Mouse (Mus musculus) liver, embryonic 15.5 days (tissue): ENCODE measurements at regions not wholly inside any gene's neighbourhood (a gene's known extent, or its start where the extent isn't known, plus 50 kb on each side); places are given as distances from the start of the nearest gene placed in this dataset.

Source experiments
- ATAC-seq: fragments of 200-750 bp; cut with Nextera tagmentation; 2 replicates; pipeline ENCODE4 v1.8.0; 2017; ENCODE audit warnings: moderate number of reproducible peaks, mild to moderate bottlenecking, moderate library complexity; ENCODE audit not compliant: insufficient read depth
- H3K27ac ChIP-seq: fragments of 300-500 bp; sonication (generic); replicated peaks from 2 replicates; pipeline ENCODE4 v1.5.1; 2015; ENCODE audit warnings: mild to moderate bottlenecking, inconsistent platforms
- H3K27me3 ChIP-seq: fragments of 300-500 bp; sonication (generic); 2 replicates; pipeline ENCODE4 v1.6.1; 2015; ENCODE audit warnings: mild to moderate bottlenecking, inconsistent platforms
- H3K36me3 ChIP-seq: fragments of 300-500 bp; sonication (generic); replicated peaks from 2 replicates; pipeline ENCODE4 v1.6.1; 2015; ENCODE audit warnings: moderate library complexity, mild to moderate bottlenecking, inconsistent platforms
- H3K4me1 ChIP-seq: fragments of 300-500 bp; sonication (generic); replicated peaks from 2 replicates; pipeline ENCODE4 v1.6.1; 2015; ENCODE audit warnings: inconsistent platforms
- H3K4me2 ChIP-seq: fragments of 300-500 bp; sonication (generic); 2 replicates; pipeline ENCODE4 v1.6.1; 2015; ENCODE audit warnings: moderate library complexity, mild to moderate bottlenecking, inconsistent platforms
- H3K4me3 ChIP-seq: fragments of 300-500 bp; sonication (generic); replicated peaks from 2 replicates; pipeline ENCODE4 v1.5.1; 2015; ENCODE audit warnings: mild to moderate bottlenecking, inconsistent platforms
- H3K9ac ChIP-seq: fragments of 300-500 bp; sonication (generic); 2 replicates; pipeline ENCODE4 v1.6.1; 2015; ENCODE audit warnings: moderate library complexity, mild to moderate bottlenecking, inconsistent platforms
- H3K9me3 ChIP-seq: fragments of 300-500 bp; sonication (generic); replicated peaks from 2 replicates; pipeline ENCODE4 v1.6.1; 2016; ENCODE audit warnings: inconsistent platforms
- WGBS: fragments of 180-500 bp; shearing (Covaris S2); methylation state at CpG from one replicate; pipeline ENCODE4 v1.1.7; 2015; ENCODE audit warnings: mixed read lengths; ENCODE audit not compliant: insufficient replicate concordance; 5-methylcytosine and 5-hydroxymethylcytosine counted together

GRCm38 (mm10) chr10:95773425-95773980 is 69.2 kb downstream of the Gm33543 start:
- H3K27ac ChIP-seq: no peak overlapping the region
- no peak overlapping the region for H3K9ac ChIP-seq
- no peak overlapping the region for H3K4me2 ChIP-seq
- no peak overlapping the region for H3K4me3 ChIP-seq
- peak; percentile 73 for ATAC-seq
- H3K36me3 ChIP-seq: no peaks in the 10 kb centered on the region
- H3K4me1 ChIP-seq: no peaks in the 10 kb centered on the region
- no peaks in the 10 kb centered on the region for H3K9me3 ChIP-seq
- WGBS: 64% methylated on average over 16 of the region's 16 CpGs
- H3K27me3 ChIP-seq: no peaks in the 10 kb centered on the region

GRCm38 (mm10) chr10:95772811-95773424 is 69.8 kb downstream of the Gm33543 start:
- no peak overlapping the region for H3K9ac ChIP-seq
- no peaks in the 10 kb centered on the region for H3K27me3 ChIP-seq
- H3K4me1 ChIP-seq: no peaks in the 10 kb centered on the region
- WGBS: 70% methylated on average over 9 of the region's 9 CpGs
- H3K4me3 ChIP-seq: no peak overlapping the region
- no peaks in the 10 kb centered on the region for H3K36me3 ChIP-seq
- H3K27ac ChIP-seq: no peak overlapping the region
- H3K9me3 ChIP-seq: no peaks in the 10 kb centered on the region
- no peak for ATAC-seq
- H3K4me2 ChIP-seq: no peak overlapping the region

GRCm38 (mm10) chr10:95768974-95769373 is 73.8 kb downstream of the Gm33543 start:
- Histone ChIP-seq H3K4me1 (no peaks in the 10 kb centered on the region), H3K4me3 (no peak overlapping the region), H3K27me3 (no peaks in the 10 kb centered on the region), H3K4me2 (no peak overlapping the region), H3K27ac (no peak overlapping the region), H3K36me3 (no peaks in the 10 kb centered on the region), H3K9ac (no peak overlapping the region), H3K9me3 (no peaks in the 10 kb centered on the region)
- ATAC-seq: no peak
- 69% methylated on average over 8 of the region's 8 CpGs for whole genome bisulfite sequencing

GRCm38 (mm10) chr10:95767526-95768161 is 75.1 kb downstream of the Gm33543 start:
- Histone ChIP-seq H3K27ac (no peak overlapping the region), H3K4me3 (no peak overlapping the region), H3K9ac (no peak overlapping the region), H3K4me2 (no peak overlapping the region), H3K27me3 (no peaks in the 10 kb centered on the region), H3K36me3 (no peaks in the 10 kb centered on the region), H3K9me3 (no peaks in the 10 kb centered on the region), H3K4me1 (no peaks in the 10 kb centered on the region)
- ATAC-seq: no peak
- 31% methylated on average over 7 of the region's 7 CpGs for WGBS

- Histone ChIP-seq H3K27ac (no peak overlapping the region), H3K4me1 (no peaks in the 10 kb centered on the region), H3K36me3 (no peaks in the 10 kb centered on the region), H3K4me2 (no peak overlapping the region), H3K9me3 (no peaks in the 10 kb centered on the region), H3K4me3 (no peak overlapping the region), H3K9ac (no peak overlapping the region), H3K27me3 (no peaks in the 10 kb centered on the region)
- 62% methylated on average over 4 of the region's 4 CpGs for WGBS
- ATAC-seq: no peak
Observed at GRCm38 (mm10) chr10:95764129-95764528, 78.6 kb downstream of the Gm33543 start.

- H3K4me1 ChIP-seq: no peaks in the 10 kb centered on the region
- H3K27ac ChIP-seq: no peak overlapping the region
- H3K4me2 ChIP-seq: no peak overlapping the region
- H3K9ac ChIP-seq: no peak overlapping the region
- H3K4me3 ChIP-seq: no peak overlapping the region
- ATAC-seq: no peak
- H3K36me3 ChIP-seq: no peaks in the 10 kb centered on the region
- H3K9me3 ChIP-seq: no peaks in the 10 kb centered on the region
- H3K27me3 ChIP-seq: no peaks in the 10 kb centered on the region
- 50% methylated on average over 8 of the region's 8 CpGs for WGBS
Observed at GRCm38 (mm10) chr10:95762632-95763031, 80.1 kb downstream of the Gm33543 start.

GRCm38 (mm10) chr10:95761969-95762368 is 80.8 kb downstream of the Gm33543 start:
- WGBS: 64% methylated on average over 4 of the region's 4 CpGs
- no peaks in the 10 kb centered on the region for H3K9me3 ChIP-seq
- H3K4me3 ChIP-seq: no peak overlapping the region
- no peaks in the 10 kb centered on the region for H3K4me1 ChIP-seq
- no peaks in the 10 kb centered on the region for H3K27me3 ChIP-seq
- no peak for ATAC-seq
- H3K9ac ChIP-seq: no peak overlapping the region
- no peak overlapping the region for H3K4me2 ChIP-seq
- no peak overlapping the region for H3K27ac ChIP-seq
- H3K36me3 ChIP-seq: no peaks in the 10 kb centered on the region

GRCm38 (mm10) chr10:95760121-95760870 is 82.4 kb downstream of the Gm33543 start:
- no peaks in the 10 kb centered on the region for H3K4me1 ChIP-seq
- WGBS: 57% methylated on average over 9 of the region's 9 CpGs
- no peaks in the 10 kb centered on the region for H3K27me3 ChIP-seq
- no peak overlapping the region for H3K27ac ChIP-seq
- ATAC-seq: no peak
- no peak overlapping the region for H3K4me3 ChIP-seq
- H3K36me3 ChIP-seq: no peaks in the 10 kb centered on the region
- H3K4me2 ChIP-seq: no peak overlapping the region
- H3K9me3 ChIP-seq: no peaks in the 10 kb centered on the region
- H3K9ac ChIP-seq: no peak overlapping the region

GRCm38 (mm10) chr10:95758181-95758580 is 84.5 kb downstream of the Gm33543 start:
- H3K27ac ChIP-seq: no peak overlapping the region
- no peak overlapping the region for H3K9ac ChIP-seq
- H3K27me3 ChIP-seq: no peaks in the 10 kb centered on the region
- no peak overlapping the region for H3K4me2 ChIP-seq
- 67% methylated on average over 8 of the region's 8 CpGs for WGBS
- no peaks in the 10 kb centered on the region for H3K36me3 ChIP-seq
- no peaks in the 10 kb centered on the region for H3K4me1 ChIP-seq
- no peaks in the 10 kb centered on the region for H3K9me3 ChIP-seq
- no peak overlapping the region for H3K4me3 ChIP-seq
- no peak for ATAC-seq

- H3K36me3 ChIP-seq: no peaks in the 10 kb centered on the region
- H3K27ac ChIP-seq: no peak overlapping the region
- no peaks in the 10 kb centered on the region for H3K27me3 ChIP-seq
- H3K4me2 ChIP-seq: no peak overlapping the region
- H3K9me3 ChIP-seq: no peaks in the 10 kb centered on the region
- H3K4me1 ChIP-seq: no peaks in the 10 kb centered on the region
- no peak overlapping the region for H3K9ac ChIP-seq
- no peak overlapping the region for H3K4me3 ChIP-seq
- ATAC-seq: no peak
- WGBS: 68% methylated on average over 3 of the region's 3 CpGs
Observed at GRCm38 (mm10) chr10:95755429-95755828, 82.2 kb upstream of the Anapc15-ps start.

GRCm38 (mm10) chr10:95753396-95753905 is 80.2 kb upstream of the Anapc15-ps start:
- 70% methylated on average over 11 of the region's 11 CpGs for WGBS
- no peak for ATAC-seq
- no peaks in the 10 kb centered on the region for H3K4me1 ChIP-seq
- H3K36me3 ChIP-seq: no peaks in the 10 kb centered on the region
- no peaks in the 10 kb centered on the region for H3K27me3 ChIP-seq
- no peak overlapping the region for H3K4me3 ChIP-seq
- no peak overlapping the region for H3K9ac ChIP-seq
- no peaks in the 10 kb centered on the region for H3K9me3 ChIP-seq
- H3K27ac ChIP-seq: no peak overlapping the region
- H3K4me2 ChIP-seq: no peak overlapping the region
